Mouse (Mus musculus) retina, postnatal 7 days (tissue): Measurements from ENCODE around the gene Dusp6.

Experiments used
- DNase-seq: peaks from one replicate; pipeline ENCODE4 v3.0.0-alpha.2; 2012; ENCODE audit warnings: low read depth, low spot score

The Dusp6 gene

DNA sequence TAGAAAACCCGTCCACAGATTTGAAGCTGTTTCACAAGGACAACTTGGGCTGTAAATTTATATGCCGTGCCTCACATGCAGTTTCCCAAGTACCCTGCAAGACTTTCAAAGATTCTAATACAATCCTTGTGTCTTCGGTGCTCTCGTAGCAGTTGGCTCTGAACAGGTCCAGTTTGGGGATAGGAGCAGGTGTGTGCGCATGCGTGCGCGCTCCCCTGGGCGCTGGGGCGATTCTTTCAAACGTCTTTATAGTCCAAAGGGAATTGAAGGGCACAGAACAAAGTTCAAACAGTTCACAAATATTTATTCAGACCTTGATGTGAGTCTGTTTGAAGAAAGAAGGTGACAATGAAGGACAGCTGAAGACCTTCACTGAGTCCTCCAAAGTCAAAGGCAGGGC, 8.0 kb downstream of the Dusp6 start:
- no peak for DNase-seq

DNA sequence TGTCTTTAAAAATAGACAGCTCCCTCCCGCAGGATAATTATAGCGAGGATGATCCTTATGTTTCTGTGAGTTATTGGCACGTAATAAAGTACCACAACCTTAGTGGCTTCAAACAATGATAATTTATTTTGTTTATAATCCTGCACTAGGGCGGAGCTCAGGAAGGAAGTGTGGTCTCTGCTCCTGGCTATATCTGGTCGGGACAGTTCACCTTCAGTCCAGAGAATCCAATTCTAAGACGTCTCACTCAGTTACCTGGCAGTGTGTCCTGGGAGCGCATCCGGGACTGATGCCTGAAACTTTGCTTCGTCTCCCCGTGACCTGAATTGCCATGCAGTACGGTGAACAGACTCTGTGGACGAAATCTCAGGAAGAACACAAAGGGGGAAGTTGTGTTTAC, 10.0 kb downstream of the Dusp6 start:
- no peak for DNase-seq

DNA sequence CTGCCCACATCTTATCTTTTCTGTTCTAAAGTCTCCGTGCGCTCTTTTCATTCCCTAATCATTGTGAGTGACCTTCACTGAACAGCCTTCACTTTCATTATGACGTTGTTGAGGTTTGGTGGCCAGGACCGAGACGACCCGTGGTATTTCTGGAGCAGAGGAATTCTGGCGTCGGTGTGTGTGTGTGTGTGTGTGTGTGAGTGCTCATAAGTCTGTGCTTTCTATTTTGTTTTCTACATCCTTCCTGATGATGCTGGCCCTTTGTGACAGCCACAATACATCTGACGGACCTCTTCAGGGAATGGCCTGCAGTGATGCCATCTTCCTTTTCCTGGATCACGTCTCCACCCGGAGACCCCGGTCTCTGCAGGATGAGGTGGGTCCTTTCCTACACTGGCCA, 11.6 kb downstream of the Dusp6 start:
- DNase-seq, result no peak

DNA sequence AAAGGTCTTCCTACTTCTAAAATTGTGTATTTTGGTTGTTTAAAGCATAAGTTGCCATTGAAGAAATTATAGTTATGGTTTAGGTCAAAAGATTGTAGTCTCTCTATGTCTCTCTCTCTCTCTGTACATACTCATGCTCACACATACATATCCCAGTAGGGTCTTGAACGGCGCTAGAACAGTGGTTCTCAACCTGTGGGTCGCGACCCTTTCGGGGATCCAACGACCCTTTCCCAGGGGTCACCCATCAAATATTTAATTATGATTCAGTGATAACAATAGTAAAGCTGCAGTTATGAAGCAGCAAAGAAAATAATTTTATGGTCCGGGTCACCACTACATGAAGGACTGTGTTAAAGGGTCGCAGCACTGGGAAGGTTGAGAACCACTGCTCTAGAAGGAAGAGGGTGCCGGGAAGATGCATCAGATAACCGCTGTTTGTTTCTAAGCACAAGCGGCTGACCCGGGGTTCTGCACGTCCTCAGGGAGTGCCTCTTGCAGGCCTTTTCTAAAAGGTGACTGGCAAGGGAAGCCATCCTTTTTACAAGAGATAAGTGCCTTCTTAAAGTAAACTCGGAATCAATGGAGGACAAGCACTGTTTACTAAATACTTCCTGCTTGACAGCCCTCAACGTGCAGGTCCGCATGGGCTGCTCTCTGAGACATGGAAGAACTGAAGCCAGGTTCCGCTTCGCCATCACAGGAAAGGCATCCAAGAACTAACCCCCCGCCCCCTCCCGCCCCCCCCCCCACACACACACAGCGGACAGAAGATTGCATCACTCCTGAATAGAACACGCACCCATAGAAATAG, 16.2 kb downstream of the Dusp6 start:
- DNase-seq, result no peak

DNA sequence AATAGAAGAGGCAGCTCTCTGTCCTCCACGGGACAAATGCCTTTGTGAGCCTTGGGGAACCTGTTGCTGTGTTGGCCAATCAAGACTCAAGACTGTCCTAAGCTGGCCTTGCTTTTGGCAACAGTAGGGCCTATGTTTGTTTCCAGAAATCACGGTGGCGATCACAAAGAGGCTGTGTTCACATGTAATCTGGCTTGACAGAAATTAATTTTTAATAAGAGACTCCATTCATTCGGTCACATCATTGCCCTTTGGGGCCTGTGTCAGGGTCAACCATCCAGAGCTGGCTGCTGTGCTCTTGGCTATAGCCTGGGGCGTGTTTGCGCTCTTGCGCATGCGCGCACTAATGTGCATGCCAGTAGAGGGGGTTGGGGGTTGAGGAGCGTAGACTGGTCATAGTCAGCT, 21.0 kb downstream of the Dusp6 start:
- no peak for DNase-seq

DNA sequence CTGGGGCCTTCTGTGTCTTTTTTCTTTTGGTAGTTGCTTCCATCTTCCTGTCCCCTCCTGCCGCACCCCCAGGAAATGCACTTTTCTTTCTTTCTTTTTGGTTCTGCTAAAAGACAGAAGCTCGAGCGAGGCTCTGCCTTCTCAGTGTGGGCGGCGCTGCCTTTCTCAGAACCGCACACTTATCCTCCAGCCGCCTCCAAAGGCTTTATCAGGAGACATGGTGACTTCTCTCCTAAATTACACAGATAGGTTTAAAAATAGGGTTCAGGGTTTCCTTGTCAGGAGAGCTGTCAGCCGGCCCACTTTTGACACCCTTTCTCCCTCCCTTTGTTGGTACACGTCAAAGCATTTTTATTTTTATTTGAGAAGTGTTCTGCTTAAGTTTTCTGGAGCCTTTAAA, 21.9 kb downstream of the Dusp6 start:
- DNase-seq, result no peak

DNA sequence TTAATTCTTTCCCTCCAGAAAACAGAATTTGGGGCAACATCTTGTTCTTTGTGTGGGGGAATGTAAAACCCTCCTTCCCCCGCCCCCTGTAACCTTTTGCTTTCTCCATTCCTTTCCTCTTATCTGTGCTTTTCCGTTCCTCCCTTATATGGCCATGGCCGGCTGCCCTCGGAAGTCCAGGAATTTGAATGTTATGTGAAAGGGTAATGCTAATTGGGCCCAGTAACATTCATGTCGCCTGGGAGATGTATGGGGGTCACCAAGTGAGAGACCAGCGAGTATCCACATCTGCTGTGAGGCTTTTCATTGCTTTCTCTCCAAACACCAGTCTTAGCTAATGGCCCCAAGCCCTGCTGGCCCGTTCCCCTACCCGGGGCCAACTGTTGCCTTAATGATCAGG, 22.7 kb downstream of the Dusp6 start:
- DNase-seq, result no peak

DNA sequence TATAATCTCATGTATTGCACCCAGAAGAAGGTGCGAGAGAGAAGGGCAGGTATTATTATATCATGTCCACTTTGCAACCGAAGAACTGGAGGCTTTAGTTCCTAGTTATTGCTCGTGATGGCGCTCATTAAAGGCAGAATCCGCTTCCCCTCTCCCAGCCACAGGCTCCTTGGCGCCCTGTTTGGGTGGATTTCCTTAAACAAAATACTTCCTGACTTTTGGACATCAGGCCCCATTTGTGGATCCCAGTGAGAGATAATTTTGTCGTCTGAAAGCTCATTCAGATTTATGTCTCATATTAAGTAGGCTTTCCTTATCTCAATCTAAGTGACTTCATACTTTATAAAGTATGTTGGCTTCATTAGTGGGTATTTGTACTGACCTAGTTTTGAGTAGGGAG, 23.2 kb downstream of the Dusp6 start:
- no peak for DNase-seq

DNA sequence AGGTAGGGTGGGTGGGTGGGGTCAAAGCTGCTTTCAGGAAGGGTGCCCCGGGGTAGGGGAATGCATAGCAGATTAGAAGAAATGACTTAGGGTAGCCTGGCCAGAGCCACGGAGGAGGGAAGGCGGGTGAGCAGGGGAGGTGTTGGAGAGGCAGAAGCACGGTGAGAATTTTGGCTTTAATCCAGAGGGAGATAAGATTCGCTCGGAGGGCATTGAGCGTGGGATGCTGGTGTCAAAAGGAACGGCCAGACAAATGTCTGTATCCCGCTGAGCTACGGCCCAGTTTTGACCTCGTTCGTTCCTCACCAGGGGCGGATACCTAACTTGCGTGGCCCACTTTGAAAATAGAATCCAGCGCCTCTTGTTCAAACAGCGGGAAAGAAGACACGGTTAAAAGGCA, 23.8 kb downstream of the Dusp6 start:
- no peak for DNase-seq

DNA sequence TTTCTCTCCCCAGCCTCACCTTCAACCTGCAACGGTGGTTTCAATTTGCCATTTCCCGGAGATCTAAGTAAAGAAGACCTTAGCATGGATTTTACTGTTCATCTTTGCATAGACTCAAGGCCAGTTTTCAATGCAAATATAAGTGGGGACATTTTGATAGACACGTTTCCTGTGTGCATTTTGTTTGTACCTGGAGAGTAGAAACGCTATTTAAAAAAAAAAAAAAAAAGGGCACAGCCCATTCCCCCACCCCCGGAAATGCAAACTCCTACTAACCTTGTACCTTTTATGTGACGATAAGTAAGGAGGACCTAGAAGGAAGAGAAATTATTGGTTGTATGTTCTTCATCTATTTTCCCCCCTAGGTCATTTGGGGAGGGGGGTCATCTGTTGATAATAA, 24.2 kb downstream of the Dusp6 start:
- no peak for DNase-seq

DNA sequence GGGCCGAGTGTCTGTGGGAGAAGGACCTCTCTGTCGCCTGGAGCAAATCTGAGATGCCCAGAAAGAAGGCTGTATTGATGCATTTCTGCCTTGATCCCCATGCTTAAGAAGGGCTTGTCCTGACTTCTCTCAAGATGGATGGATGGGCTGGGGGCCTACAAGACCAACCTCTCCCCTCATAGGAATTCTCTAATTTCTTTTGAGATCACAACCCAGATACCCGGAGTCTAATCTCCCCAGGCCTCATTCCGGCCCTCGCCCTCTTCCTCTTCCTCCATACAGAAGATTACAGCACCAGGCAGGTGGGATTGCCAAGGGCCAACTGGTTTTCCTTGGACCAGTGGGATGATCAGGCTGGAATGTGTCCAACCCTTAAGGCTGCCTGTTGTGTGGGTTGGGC, 26.1 kb downstream of the Dusp6 start:
- DNase-seq, result no peak

DNA sequence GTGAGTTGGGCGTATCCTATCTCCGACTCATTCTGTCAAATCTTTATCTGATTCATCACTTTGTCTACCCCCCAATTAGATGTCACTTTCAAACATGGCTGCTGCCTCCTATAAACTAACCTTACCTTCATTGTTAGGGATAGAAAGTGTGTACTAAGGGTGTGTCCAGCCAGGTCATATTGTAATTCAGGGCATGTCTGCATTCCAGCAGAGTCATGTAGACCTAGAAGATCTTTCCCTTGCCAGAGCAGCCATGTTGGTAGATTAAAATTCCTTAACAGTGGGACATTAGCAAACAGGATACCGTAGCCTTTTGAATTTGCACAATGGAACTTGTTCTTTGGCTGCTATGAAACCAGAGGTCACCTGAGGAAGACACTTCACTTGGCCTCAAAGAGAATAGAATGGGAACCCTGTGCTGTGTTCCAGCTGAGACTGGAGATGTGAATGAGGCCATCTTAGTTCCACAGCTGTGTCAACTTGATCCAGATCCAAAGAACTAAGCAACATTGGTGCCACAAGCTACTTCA, 30.1 kb downstream of the Dusp6 start:
- no peak for DNase-seq

DNA sequence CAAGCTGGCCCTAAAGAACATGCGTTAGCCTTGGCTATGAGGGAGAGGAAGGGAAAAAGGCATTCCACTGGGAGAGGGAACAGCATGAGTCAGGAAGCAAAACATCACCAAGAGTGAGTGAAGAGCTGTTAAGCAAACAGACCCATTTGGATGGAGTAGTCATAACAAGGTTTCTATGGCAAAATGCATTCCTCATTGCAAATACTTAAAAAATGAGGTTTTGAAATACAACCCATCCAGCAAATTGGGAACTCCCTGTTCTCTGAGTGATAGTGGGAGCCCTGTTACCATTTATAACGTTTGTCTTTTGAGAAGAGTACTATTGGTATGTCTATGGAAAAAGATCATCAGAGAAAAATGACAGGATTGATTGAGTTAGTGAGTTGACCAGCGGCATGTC, 34.7 kb downstream of the Dusp6 start:
- DNase-seq, result no peak

DNA sequence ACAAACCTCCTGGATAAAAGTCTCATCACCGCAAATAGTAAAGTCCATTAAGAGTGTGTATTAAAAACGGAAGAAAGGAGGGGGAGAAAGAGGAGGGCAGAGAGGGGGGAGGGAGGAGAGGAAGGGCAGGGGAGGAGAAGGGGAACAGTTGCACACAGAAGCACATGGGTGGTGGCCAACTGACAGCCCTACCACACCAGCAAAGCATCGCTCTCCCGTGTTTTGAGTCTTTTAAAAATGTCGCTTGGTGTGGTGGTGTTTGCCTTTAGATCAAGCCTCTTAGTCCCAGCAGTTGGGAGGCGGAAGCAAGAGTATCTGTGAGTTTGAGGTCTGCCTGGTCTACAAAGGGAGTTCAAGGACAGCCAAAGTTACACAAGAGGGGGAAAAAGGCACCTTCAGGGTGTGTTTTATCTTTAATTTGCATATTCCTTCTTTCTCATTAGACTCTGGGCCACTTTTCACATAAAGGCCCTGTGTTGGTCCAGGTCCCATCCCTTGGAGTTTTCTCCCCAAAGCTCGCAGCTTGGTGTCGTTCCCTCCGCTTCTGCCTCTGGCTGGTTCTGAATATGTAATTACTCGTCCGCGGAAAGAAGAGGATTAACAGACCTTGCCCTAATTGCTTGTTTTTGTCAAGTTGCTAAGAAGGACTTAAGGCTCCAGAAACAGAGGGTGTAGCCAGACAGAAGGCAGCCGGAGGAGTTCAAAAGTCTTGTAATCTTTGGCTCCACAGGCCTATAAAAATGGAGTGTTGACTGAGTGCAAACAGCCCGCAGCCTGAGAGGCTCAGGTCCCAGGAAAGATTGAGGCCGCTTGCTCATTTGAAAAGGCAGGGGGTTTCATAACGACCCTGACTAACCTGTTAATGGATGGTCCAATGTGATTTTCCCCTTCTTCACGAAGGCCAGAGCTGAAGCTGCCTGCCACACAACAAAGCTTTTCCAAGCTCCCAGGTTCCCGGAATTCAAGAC, 35.6 kb downstream of the Dusp6 start:
- DNase-seq, result no peak

DNA sequence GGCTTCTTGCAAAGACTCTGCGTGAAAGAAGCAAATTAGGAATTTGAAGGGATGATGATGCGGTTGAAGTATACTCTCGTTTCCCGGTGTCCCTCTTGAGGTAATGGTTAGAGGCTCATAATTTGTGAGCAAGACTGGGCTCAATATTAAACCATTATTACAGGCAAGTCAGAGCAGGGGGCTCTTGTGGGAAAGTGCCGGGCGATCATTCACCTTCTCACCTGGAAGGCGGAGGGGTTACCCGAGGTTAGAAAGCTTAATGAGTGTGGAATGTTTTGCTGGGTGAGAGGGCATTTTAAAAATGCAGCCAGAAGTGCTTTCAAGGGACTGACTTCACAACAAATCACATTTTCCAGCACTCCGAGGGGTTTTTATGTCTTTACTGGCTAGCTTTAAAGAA, 36.3 kb downstream of the Dusp6 start:
- no peak for DNase-seq

DNA sequence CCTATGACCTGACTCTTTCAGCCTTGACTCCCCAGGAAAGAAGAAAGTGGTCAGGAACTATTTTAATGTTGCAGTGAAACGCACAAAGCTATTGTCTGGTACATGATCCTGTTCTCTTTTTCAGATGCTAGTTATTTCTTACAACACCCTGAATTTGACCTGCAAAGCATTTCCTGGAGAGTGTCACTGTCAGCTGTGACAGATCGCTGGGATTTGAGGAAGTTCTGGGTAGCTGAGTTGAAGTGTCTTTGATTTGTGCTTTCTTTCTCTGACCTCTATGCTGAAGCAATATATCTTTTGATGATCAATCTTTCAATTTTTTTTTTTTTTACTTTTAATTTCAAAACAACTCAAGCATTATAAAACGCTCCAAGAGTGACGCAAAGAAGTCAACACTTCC, 39.0 kb downstream of the Dusp6 start:
- no peak for DNase-seq

DNA sequence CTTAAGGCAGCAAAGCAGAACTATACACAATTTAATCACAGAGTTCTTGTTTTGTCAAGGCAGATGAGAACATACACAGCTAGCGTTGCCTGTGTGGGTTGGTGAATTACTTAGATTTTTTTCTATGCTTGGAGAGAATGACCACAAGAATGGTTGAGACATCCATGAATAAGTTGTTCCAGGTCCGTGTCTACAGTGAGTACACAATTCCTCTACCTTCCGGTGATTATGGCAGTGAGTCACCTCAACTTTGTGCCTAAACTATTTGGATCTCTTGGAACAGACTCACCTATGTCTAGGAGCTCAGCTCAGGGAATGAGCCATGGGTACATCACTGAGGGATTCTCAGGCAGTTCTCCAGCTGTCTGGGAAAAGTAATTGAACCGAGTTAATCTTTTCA, 45.8 kb downstream of the Dusp6 start:
- no peak for DNase-seq

DNA sequence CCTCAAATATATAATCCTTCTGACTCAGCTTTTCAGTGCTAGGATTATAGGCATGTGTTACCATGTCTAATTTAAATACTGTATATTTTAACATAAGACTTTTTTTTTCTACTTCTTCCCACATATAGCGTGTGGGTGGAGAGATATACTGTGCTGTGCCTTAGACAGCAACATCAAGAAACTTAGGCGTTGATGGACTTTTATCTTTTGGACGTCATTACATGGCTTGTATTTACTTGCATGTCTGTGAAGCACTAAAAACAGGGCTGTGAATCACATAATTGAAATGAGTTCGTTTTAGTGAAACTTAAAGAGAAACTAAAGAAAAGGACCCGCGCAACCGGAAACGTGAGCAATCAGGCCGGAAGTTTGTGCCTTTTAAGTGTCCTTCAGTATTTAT, 46.6 kb downstream of the Dusp6 start:
- no peak for DNase-seq

DNA sequence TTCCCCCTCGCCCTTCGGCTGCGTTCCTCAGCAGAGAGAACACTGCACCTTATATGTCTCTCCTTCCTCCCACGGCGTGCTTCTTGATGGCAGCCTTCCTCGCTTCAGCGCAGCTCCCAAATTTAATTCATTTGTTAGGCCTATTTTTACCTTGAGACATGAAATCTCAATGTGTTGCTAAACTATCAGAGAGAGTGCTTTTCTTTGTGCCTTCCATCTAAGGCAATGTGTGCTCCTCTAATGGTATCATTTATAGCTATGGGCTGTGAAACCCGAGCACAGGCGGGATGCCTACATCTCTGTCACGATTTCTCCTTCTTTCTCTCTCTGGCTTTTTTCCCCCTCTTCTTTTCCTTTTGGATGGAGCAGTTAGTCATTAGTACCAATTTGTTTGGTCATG, 47.2 kb downstream of the Dusp6 start:
- DNase-seq, result no peak

DNA sequence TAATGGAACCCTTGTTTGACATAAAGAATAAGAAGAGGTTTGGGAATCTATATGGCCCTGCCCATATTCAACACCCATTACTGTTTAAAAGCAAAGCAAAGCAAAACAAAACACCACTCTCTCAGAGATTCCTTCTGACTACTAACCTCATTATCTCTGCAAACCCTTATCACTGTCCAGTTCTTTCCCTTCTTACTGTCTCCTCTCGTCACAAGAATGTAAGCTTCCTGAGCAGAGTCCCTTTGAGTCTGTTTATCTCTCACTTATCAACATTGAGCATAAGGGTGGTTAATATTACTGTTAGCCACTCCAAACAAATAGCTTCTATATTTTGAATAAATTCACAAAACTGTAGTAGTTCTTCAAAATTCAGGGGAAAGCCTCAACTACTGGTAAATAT, 48.9 kb downstream of the Dusp6 start:
- no peak for DNase-seq

DNA sequence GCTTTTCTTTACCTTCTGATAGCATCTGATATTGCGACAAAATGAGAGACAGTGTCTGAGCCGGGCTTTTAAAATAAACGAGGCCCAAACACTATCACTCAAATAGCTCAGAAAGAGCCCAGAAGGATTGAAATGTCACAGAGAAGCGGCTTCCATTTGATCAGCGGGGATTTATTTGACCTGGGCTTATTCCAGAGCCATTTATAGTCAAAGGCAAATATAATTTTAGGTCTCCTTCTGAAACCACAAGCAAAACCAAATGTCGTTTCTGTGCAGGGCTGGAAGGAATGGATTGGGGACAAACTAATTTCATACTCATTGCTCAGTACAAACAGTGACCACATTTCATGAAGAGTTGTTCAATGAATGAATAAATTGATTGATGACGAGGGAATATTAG, 51.3 kb downstream of the Dusp6 start:
- DNase-seq, result no peak

DNA sequence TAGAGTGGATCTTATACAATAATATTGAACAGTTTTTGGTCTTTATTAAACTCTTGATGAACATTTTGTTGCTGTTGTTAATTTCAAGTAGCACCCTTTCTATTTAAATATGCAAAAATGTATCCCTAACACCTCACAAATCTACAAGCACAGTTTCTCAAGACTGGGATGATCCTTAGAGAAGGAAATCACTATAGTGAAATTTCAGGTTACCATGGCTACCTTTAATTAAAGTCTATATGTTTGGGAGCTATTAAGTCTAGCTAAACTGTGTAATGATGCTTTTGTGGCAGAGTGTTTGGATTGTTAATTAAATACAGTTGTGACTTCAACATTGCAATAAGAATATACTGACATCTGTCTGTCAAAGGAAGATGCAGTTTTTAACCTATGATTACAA, 54.0 kb downstream of the Dusp6 start:
- DNase-seq, result no peak
